Mouse (Mus musculus) embryonic fibroblast, embryonic 13.5 days (primary cell): ENCODE measurements around the gene Gm884.

Experiments
- CTCF ChIP-seq: IDR thresholded peaks from 2 replicates; pipeline ENCODE4 v1.5.1; 2011; ENCODE audit warnings: mild to moderate bottlenecking, control low read depth, low read length, moderate library complexity, borderline replicate concordance; ENCODE audit not compliant: insufficient read depth
- POLR2A ChIP-seq: IDR thresholded peaks from 2 replicates; pipeline ENCODE4 v1.6.1; 2011; ENCODE audit warnings: low read depth, mild to moderate bottlenecking, control low read depth, low read length, moderate library complexity

DNA sequence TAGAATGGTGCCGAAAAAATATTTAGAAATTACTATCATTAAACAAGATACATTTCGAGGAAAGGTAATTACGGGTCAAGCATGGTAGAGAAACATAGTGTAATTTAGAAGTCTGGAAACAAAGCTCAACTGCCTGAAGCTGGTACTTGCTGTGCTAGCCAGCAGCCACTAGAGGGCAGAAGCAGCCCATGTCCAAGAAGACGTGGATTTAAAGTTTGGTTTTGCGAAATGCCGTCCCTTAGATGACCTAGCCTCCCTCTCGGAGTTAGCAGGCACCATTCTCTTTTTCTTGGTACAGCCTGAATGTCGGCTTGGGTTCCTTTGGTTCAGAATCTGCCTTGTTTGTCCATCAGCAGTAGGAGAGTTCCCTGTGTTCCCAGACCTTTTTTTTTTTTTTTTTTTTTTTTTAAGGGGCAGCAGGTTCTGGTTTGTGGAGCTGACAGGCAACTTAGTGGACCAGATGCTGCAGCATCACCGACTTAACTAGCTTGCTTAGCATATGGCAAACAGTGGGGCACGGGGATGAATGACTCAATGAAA lies 18.5 kb upstream of the Gm884 start:
- peak; percentile 93 for TF ChIP-seq CTCF
- no peak for TF ChIP-seq POLR2A
